In genomic region chr9:47856311-47856710, GRCm38 (mm10) we compare ENCODE assay signal across 10 mouse cellular contexts.
DNase-seq lines count a peak whose midpoint lies in the region; ATAC-seq and TF ChIP-seq lines count a peak whose summit lies in the region.
"Had no signal": no experiment of that assay in that cellular context is flagged by ENCODE, and none has a peak within 500 bp of the region (broad histone marks: within the 10 kb centered on the region; RNA-seq: fewer than 3 reads in every experiment).

No protein-coding gene starts in this region.

- H3K27ac ChIP-seq in heart, adult 2 months = no peak overlapping the region
- no peak overlapping the region for H3K27ac ChIP-seq in midbrain, embryonic 14.5 days (replicated peaks; ENCODE audit: low read depth, low read length)
- H3K27ac ChIP-seq in midbrain, embryonic 11.5 days (ENCODE audit: low read depth, low read length) = no peak overlapping the region
- no peak overlapping the region for H3K27ac ChIP-seq in bone marrow macrophage, adult 2 months (ENCODE audit: insufficient read depth, low read depth, low read length)
- H3K27ac ChIP-seq in forebrain, embryonic 16.5 days (ENCODE audit: low read length) = no peak overlapping the region
- H3K27ac ChIP-seq: heart, embryonic 10.5 days; limb, embryonic 13.5 days had no signal

- intact Hi-C loops in heart, adult 2 months (cut with DNase I) = no loop called here

- no peak overlapping the region for H3K4me3 ChIP-seq in heart, adult 2 months
- H3K4me3 ChIP-seq in midbrain, embryonic 14.5 days (replicated peaks; ENCODE audit: low read depth, low read length) = no peak overlapping the region
- no peak overlapping the region for H3K4me3 ChIP-seq in midbrain, embryonic 11.5 days (ENCODE audit: low read depth, low read length)
- no peak overlapping the region for H3K4me3 ChIP-seq in bone marrow macrophage, adult 2 months (ENCODE audit: insufficient read depth, low read length)
- no peak overlapping the region for H3K4me3 ChIP-seq in forebrain, embryonic 16.5 days (replicated peaks; ENCODE audit: low read length)
- H3K4me3 ChIP-seq: heart, embryonic 10.5 days; limb, embryonic 13.5 days had no signal

- no peak for DNase-seq in heart, adult 2 months
- DNase-seq in heart, adult 8-10 months (ENCODE audit: low spot score) = no peak
- peak; percentile 65 for DNase-seq in midbrain, embryonic 14.5 days
- no peak for DNase-seq in midbrain, embryonic 11.5 days (ENCODE audit: low spot score, missing footprints)
- peak; percentile 66 for DNase-seq in retina, postnatal 1 day

- no peaks in the 10 kb centered on the region for H3K79me2 ChIP-seq in heart, adult 2 months (replicated peaks; ENCODE audit: control insufficient read depth, insufficient read depth, low read length)

- WGBS in heart, adult 2 months = 88% methylated on average over 8 of the region's 8 CpGs
- 87% methylated on average over 8 of the region's 8 CpGs for WGBS in midbrain, embryonic 14.5 days
- 85% methylated on average over 8 of the region's 8 CpGs for WGBS in midbrain, embryonic 11.5 days
- WGBS in forebrain, embryonic 16.5 days = 84% methylated on average over 8 of the region's 8 CpGs

- no peak overlapping the region for H3K4me2 ChIP-seq in midbrain, embryonic 14.5 days (ENCODE audit: low read length)
- no peak overlapping the region for H3K4me2 ChIP-seq in midbrain, embryonic 11.5 days
- H3K4me2 ChIP-seq in forebrain, embryonic 16.5 days (ENCODE audit: low read length) = no peak overlapping the region
- H3K4me2 ChIP-seq: limb, embryonic 13.5 days had no signal

- no peak for ATAC-seq in midbrain, embryonic 14.5 days (ENCODE audit: low FRiP score, low TSS enrichment)
- ATAC-seq in midbrain, embryonic 11.5 days (ENCODE audit: low FRiP score) = no peak
- ATAC-seq in forebrain, embryonic 16.5 days = no peak
- no peak for ATAC-seq in inflammation-experienced regulatory T-cells, adult 6 months

- TF ChIP-seq POLR2A in heart, adult 2 months (IDR thresholded peaks at IDR 0.05; ENCODE audit: insufficient read depth, low read depth, low read length) = no peak
- no peak for TF ChIP-seq POLR2A in bone marrow macrophage, adult 2 months (IDR thresholded peaks at IDR 0.05; ENCODE audit: borderline replicate concordance, low read depth, low read length)

- no peaks in the 10 kb centered on the region for H3K27me3 ChIP-seq in heart, adult 2 months (ENCODE audit: control insufficient read depth, insufficient read depth, low read length)
- H3K27me3 ChIP-seq in midbrain, embryonic 14.5 days (ENCODE audit: control insufficient read depth, insufficient read depth, low read length) = no peaks in the 10 kb centered on the region
- H3K27me3 ChIP-seq in midbrain, embryonic 11.5 days (ENCODE audit: control insufficient read depth, insufficient read depth, low read length) = no peaks in the 10 kb centered on the region
- H3K27me3 ChIP-seq in forebrain, embryonic 16.5 days (replicated peaks; ENCODE audit: control insufficient read depth, insufficient read depth, low read length) = no peaks in the 10 kb centered on the region
- H3K27me3 ChIP-seq: limb, embryonic 13.5 days had no signal

- no peak for TF ChIP-seq EP300 in heart, adult 2 months (IDR thresholded peaks at IDR 0.05; ENCODE audit: insufficient read depth, low read depth, low read length)

- no peaks in the 10 kb centered on the region for H3K4me1 ChIP-seq in heart, adult 2 months (ENCODE audit: control insufficient read depth, insufficient read depth, low read length)
- peaks cover 3% of the 10 kb centered on the region; the same call in 1 of the 2 replicates for H3K4me1 ChIP-seq in midbrain, embryonic 14.5 days (ENCODE audit: control insufficient read depth, insufficient read depth, low read length)
- H3K4me1 ChIP-seq in midbrain, embryonic 11.5 days (ENCODE audit: control insufficient read depth, insufficient read depth, low read length) = peaks cover 3% of the 10 kb centered on the region; the same call in 1 of the 2 replicates
- peaks cover 5% of the 10 kb centered on the region for H3K4me1 ChIP-seq in bone marrow macrophage, adult 2 months (ENCODE audit: control insufficient read depth, insufficient read depth, low read length)
- peaks cover 22% of the 10 kb centered on the region for H3K4me1 ChIP-seq in forebrain, embryonic 16.5 days (replicated peaks; ENCODE audit: control insufficient read depth, insufficient read depth, low read length)

- no peak overlapping the region for H3K9ac ChIP-seq in heart, adult 2 months (ENCODE audit: low read depth, low read length)
- no peak overlapping the region for H3K9ac ChIP-seq in midbrain, embryonic 14.5 days (replicated peaks; ENCODE audit: low read length)
- H3K9ac ChIP-seq in midbrain, embryonic 11.5 days (ENCODE audit: low read length) = no peak overlapping the region
- H3K9ac ChIP-seq in forebrain, embryonic 16.5 days (replicated peaks; ENCODE audit: low read depth, low read length) = no peak overlapping the region
- H3K9ac ChIP-seq: limb, embryonic 13.5 days had no signal

- no peaks in the 10 kb centered on the region for H3K36me3 ChIP-seq in heart, adult 2 months (ENCODE audit: control insufficient read depth, insufficient read depth, low read length)
- H3K36me3 ChIP-seq in midbrain, embryonic 14.5 days (ENCODE audit: control insufficient read depth, insufficient read depth, low read length) = peaks cover 3% of the 10 kb centered on the region; the same call in 1 of the 2 replicates
- no peaks in the 10 kb centered on the region for H3K36me3 ChIP-seq in midbrain, embryonic 11.5 days (ENCODE audit: control insufficient read depth, insufficient read depth, low read length)
- H3K36me3 ChIP-seq in forebrain, embryonic 16.5 days (ENCODE audit: control insufficient read depth, insufficient read depth) = 0 out of 2 replicates have a peak, but pooled peaks cover 2% of the 10 kb centered on the region
- H3K36me3 ChIP-seq: heart, embryonic 10.5 days; limb, embryonic 13.5 days had no signal

- no peaks in the 10 kb centered on the region for H3K9me3 ChIP-seq in midbrain, embryonic 14.5 days (ENCODE audit: control insufficient read depth, low read length)
- H3K9me3 ChIP-seq in midbrain, embryonic 11.5 days (ENCODE audit: control insufficient read depth, low read length) = no peaks in the 10 kb centered on the region
- H3K9me3 ChIP-seq in forebrain, embryonic 16.5 days (ENCODE audit: control insufficient read depth, low read length) = no peaks in the 10 kb centered on the region
- H3K9me3 ChIP-seq: heart, embryonic 10.5 days; limb, embryonic 13.5 days had no signal

- peak; percentile 73 for TF ChIP-seq CTCF in heart, adult 2 months (IDR thresholded peaks at IDR 0.05)
- TF ChIP-seq CTCF in bone marrow macrophage, adult 2 months (IDR thresholded peaks at IDR 0.05; ENCODE audit: low read depth, low read length) = peak; percentile 45

Comparison
In these comparisons a context has a peak if more than half of its experiments do, and no peak if none do; other contexts are left out.
1. DNase-seq: peak in midbrain, embryonic 14.5 days (single experiment) and retina, postnatal 1 day (single experiment); none in heart, adult 2 months (0 of 2), heart, adult 8-10 months (single experiment) and midbrain, embryonic 11.5 days (single experiment).